Mouse (Mus musculus): ENCODE measurements around the gene Gm49355. TPM values are rescaled to one million over a fixed set of nuclear protein-coding genes. Genes with fewer than 3 reads are reported as not detected.
A peak's percentile ranks its signal among the peaks of the same experiment; 100 is the strongest.
"Not testable (repeated sequence)": the region's sequence is repeated elsewhere in the genome, so short reads cannot be mapped to it uniquely, and the experiment has no call there.

Gm49355 gene
- under 1 TPM in 2 of 4 experiments, not detected in 2; 0.11 to 0.15 TPM for total RNA-seq (2022)

GRCm38 (mm10) chr14:12283641-12284040 is at the start of gene Gm49355:
Gene Gm49355 (plus strand): TSS chr14:12283976.
- no peak for DNase-seq (ENCODE audit: low spot score in 2 of 2)

DNA sequence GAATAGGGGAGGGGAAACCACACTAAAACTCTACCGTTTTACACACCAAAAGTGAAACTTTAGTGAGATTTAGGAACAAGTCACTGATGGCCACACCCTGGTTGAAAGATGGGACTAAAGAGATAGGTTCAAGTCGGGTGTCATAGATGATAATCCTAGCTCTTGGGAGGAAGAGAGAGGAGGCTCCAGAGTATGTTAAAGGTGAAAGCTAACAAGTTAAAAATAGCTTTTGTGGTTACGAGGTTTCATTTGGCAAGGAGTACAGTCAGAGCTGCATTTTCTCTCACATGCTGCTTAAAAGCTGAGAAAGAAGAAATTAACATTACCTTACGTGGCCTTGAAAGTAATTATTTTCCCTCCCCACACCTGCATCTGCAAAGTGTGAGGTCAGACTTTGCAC is 40.0 kb upstream of the Gm49355 start:
- no peak for DNase-seq (ENCODE audit: low spot score in 2 of 2)

- no peak for DNase-seq (ENCODE audit: low spot score in 2 of 2)
Measured at GRCm38 (mm10) chr14:12276031-12276430, 7.7 kb upstream of the Gm49355 start.

GRCm38 (mm10) chr14:12284141-12284912 is 551 bp downstream of the Gm49355 start, which contains the start of gene 3830406C13Rik:
Gene 3830406C13Rik (plus strand): TSS chr14:12284173.
- DNase-seq (ENCODE audit: low spot score in 2 of 2), result peak; percentile 69 to 72

- not testable (repeated sequence) for DNase-seq (ENCODE audit: low spot score in 2 of 2)
Measured at GRCm38 (mm10) chr14:12289747-12290146, 6.0 kb downstream of the Gm49355 start.

DNA sequence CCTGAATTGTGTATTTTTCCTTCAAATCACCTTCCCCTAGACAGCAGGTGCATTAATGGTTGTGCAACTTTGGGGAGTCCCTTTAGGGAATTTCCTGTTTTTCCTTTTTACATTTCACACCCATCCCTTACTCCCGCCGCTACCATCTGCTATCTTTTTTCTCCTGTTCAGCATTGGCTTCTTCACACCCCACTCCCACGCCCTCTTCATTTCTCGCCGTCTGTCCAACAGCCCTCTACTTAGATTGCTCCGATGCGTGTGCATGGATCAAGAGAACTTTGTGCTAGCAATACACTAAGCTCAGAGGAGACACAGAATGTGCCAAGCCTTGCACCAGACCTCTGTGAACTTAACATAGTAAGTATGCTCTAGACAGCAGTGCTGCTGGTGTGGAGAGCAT is 12.6 kb downstream of the Gm49355 start:
- DNase-seq (ENCODE audit: low spot score in 2 of 2), result no peak

DNA sequence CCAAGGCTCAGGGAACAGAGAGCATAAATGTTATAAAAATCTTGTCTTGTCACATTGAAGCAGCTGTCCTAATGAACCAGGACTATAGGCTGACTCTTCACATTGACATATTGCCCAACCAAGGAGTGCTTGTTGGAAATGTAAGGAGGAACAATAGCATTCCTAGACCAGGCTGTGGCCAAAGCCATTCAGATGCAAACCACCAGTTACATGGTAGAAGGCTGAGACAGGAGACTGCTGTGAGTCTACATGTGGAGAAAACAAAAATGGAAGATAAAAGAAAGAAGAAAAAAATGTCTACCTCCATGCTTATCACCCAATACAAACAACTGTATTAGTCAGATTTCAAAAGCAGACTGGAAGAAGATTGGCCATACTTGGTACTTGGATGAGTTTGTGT is 15.4 kb downstream of the Gm49355 start:
- DNase-seq (ENCODE audit: low spot score in 2 of 2), result no peak

GRCm38 (mm10) chr14:12299654-12300053 is 15.9 kb downstream of the Gm49355 start:
- DNase-seq (ENCODE audit: low spot score in 2 of 2), result no peak

DNA sequence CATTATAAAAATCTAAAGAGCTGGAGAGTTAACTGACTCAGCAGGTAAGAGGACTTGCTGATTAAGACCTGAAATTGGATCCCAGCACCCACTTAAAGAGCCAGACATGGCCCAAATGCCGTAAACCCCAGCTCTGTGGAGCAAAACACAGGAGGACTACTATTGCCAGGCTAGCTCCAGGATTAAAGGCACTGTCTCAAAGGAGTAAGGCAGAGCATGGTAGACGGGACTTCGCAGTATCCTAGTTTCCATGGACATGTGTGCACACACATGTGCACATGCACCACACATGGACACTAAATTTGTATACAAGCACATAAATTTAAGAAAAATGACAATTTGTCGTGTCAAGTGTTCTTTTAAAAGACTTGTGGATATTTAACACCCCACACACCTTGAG is 16.5 kb downstream of the Gm49355 start:
- no peak for DNase-seq (ENCODE audit: low spot score in 2 of 2)

DNA sequence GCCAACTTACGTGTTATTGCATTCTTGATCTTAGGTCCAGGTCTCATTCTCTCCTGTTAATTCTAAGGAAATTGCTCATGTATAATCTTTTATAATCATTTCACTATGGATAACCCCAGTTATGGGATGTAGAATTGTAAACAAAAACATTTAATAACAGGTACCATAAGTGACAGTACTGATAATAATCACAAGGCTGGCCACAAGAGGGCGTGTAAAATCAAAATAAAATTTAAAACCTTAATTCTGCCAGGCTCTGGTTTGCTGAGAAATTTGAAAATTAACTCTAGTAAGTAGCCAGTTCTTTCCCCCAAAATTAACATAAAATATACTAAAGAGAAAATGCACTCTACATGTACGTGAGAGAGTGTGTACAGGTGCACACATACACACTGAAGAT is 16.9 kb downstream of the Gm49355 start:
- DNase-seq (ENCODE audit: low spot score in 2 of 2), result no peak

- no peak for DNase-seq (ENCODE audit: low spot score in 2 of 2)
Measured at GRCm38 (mm10) chr14:12303106-12303505, 19.3 kb downstream of the Gm49355 start.

- DNase-seq (ENCODE audit: low spot score in 2 of 2), result no peak
Measured at GRCm38 (mm10) chr14:12333622-12334021, 49.8 kb downstream of the Gm49355 start.

DNA sequence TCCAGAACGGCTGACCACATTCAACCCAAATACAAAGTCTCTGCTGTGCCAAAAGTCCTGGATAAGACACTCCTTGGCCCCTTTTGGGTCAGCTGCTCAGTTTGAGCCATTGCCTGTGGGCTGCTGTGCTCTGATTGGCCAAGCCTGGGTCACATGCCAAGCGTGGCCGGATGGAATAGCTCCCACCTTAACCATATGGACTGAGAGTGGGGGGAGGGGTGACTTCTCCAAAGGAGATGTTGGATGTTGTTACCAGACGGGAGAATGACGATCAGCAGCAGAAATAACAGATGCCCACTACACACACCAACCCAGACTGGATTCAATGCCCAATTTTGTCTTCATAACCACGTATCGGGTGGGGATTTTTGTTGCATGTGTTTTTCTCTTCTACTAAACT is 51.1 kb downstream of the Gm49355 start:
- no peak for DNase-seq (ENCODE audit: low spot score in 2 of 2)

DNA sequence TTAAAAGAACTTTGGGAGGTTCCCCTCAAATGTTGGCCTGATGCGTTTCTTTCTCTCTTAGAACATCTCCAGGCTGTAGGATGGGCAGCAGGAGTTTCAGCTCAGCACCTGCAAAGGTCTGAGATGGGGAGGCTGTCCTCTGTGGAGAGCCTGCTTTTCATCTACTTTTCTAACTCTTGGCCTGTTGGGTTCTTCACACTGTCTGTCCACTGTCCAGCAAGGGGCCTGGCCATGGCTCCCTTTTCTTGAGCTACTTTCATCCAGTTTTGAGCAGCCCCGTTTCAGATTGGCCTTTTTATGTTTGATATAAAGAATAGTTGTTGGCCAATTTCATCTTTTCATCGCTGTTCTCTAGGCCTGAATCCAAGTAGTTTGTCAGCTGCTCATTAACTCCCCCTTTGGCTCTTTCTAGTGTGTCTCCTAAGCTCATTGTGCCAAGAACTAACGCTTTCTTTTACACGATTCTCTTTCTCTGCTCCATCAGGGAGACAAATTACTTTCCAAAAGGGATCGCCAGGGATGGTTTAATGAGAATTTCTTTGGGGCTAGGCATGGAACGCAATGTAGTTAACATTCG is 53.7 kb downstream of the Gm49355 start:
- no peak for DNase-seq (ENCODE audit: low spot score in 2 of 2)

- no peak for DNase-seq (ENCODE audit: low spot score in 2 of 2)
Measured at GRCm38 (mm10) chr14:12337998-12338809, 54.4 kb downstream of the Gm49355 start.

DNA sequence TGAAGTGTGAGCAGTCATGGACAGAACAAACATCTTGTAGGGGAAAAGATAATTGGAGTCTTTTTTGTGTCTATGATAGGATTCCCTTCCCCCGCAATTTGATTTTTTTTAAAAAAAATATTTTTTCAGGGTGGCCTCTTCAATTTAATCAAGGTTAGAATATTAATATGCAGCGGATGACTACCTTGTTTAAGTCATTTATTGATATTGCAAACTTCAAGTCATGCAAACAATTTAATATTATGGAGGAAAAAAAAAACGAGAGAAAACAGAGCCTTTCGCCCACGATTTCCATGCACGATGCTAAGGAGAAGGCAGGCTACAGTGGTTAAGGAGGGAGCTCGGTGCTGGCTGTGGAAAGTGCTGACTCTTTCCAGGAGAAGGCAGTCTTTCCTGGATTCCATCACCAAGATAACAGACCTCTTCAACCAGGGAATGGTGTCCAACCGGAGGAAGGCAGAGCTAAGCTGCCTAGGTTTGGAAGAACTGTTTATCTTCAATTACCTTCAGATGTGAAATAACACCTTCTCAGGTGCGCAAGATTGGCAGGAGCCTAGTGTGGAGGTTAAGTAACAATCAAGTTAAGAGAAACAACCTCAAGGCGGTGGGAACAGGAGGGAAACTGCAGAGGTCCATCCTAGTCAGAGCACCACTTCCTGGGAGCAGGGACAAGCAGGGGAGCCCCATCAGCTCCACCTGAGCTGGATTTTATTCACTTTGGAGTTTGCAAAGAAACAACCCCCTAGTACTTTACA is 55.2 kb downstream of the Gm49355 start:
- DNase-seq (ENCODE audit: low spot score in 2 of 2), result no peak

DNA sequence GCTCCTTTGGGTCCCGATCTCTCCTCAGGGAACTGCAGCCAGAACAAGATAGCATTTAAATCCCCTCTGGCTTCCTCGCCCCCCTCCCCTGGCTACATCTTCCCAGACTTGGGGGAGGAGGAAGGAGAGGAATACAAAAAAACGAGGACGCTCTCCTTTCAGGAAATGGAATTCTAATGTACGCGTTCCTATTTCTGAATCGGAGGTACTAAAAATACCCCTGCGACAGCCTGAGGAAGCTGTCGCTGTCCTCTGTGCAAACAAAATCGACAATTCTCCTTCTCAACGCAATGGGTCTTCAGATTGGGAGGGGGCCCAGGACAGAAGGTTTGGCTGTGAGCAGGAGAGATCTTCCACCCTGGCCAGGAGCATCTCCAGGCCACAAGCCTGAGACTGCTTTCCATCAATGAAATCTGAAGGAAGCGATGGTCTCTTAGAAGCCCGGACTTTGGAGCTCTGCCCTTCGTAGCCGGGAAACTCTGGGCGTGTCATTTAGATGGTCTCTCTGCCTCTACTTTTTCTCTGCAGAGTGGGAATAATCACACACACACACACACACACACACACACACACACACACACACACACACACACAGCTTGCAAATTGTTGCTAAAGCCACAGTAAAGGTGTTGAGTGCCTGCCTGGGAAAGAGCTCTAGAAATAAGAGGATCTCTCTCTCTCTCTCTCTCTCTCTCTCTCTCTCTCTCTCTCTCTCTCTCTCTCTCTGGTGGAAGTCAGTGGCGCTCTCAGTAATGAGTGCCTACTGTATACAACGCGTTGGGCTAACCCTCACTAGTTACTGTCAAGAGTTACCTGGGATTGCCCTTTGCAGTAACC is 56.7 kb downstream of the Gm49355 start:
- no peak for DNase-seq (ENCODE audit: low spot score in 2 of 2)

GRCm38 (mm10) chr14:12341075-12341788 is 57.5 kb downstream of the Gm49355 start:
- DNase-seq (ENCODE audit: low spot score in 2 of 2), result no peak

DNA sequence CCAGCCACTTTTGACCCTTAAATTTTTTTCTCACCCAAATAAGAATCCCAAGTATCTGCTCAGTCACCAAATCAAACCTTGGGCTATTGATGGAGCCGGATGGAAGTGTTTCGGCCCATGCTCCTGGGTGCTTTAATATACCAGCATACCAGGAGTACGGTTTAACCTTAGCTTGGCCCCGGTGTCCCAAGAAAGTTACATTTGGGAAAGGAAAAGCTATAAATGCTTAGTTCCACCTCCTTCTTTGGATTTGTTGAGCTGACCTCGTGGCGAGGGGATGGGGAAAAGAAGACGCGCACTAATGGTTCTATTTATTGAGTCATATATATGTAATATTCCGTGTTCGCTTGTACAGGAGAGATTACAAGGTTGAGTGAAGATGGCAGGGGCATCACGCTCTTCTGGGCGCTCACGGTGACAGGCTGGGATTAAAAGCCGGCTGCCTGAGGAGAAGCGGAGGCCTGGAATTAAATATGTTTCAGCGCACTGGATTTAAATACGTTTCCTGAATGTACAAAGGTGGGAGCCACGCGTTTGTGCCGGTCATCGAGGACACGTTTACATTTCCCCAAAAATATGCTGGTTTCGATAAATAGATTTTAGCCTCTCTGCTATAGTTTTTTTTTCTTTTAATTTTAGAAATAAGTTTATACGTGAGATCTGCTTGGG is 58.1 kb downstream of the Gm49355 start:
- DNase-seq (ENCODE audit: low spot score in 2 of 2), result no peak
